Mouse (Mus musculus): Measurements from ENCODE around the gene Kdf1. TPM values are rescaled to one million over a fixed set of nuclear protein-coding genes. Genes with fewer than 3 reads are reported as not detected.

Gene Kdf1
- total and polyA plus RNA-seq, 2 experiments from 2014 or later = 1.2 to 2.0 TPM

DNA sequence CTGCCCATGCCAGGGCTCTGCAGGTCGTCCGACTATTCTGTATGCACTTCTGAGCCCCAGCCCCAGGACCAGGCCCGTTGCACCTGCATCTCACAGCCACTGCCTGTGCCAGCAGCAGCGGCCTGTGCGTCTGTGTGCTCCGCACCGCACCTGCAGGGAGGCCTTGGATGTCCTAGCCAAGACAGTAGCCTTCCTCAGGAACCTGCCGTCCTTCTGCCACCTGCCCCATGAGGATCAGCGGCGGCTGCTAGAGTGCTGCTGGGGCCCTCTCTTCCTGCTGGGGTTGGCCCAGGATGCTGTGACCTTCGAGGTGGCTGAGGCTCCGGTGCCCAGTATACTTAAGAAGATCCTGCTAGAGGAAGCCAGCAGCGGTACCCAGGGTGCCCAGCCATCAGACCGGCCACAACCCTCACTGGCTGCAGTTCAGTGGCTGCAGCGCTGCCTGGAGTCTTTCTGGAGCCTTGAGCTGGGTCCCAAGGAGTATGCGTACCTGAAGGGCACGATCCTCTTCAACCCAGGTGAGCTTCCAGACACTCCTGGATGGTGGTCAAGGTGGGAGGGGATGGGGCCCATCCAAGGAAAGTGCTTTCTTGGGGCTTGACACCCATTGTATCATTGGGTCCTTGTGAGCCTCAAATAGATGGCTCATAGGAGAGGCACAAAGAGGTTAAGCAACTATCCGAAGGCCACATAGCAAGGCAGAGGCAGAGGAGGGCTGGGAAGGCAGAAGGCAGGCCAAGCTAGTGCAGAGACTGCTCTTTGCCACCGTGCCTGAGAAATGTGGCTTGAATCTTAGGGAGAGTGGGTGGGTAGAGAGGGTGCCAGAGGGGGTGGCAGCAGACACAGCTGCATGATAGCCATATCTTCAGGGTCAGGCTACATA, 34.9 kb downstream of the Kdf1 start:
- Histone ChIP-seq H3K4me3 (ENCODE audit: low read depth, low read length) (no peak overlapping the region), H3K9me3 (ENCODE audit: low read length) (no peaks in the 10 kb centered on the region), H3K27ac (ENCODE audit: low read depth, low read length) (no peak overlapping the region), H3K4me1 (ENCODE audit: insufficient read depth, low read length) (no peaks in the 10 kb centered on the region), H3K36me3 (ENCODE audit: insufficient read depth, low read length) (no peaks in the 10 kb centered on the region), H3K9ac (replicated peaks; ENCODE audit: low read length, poor library complexity, severe bottlenecking) (no peak overlapping the region), H3K4me2 (ENCODE audit: low read depth, low read length, poor library complexity, severe bottlenecking) (no peak overlapping the region), H3K27me3 (ENCODE audit: insufficient read depth, low read length) (no peaks in the 10 kb centered on the region)
- no peak for TF ChIP-seq CTCF (IDR thresholded peaks at IDR 0.05)
- ATAC-seq (ENCODE audit: low FRiP score) = no peak
- no peak for DNase-seq (ENCODE audit: low spot score)
- WGBS = 81% methylated on average over 19 of the region's 19 CpGs

DNA sequence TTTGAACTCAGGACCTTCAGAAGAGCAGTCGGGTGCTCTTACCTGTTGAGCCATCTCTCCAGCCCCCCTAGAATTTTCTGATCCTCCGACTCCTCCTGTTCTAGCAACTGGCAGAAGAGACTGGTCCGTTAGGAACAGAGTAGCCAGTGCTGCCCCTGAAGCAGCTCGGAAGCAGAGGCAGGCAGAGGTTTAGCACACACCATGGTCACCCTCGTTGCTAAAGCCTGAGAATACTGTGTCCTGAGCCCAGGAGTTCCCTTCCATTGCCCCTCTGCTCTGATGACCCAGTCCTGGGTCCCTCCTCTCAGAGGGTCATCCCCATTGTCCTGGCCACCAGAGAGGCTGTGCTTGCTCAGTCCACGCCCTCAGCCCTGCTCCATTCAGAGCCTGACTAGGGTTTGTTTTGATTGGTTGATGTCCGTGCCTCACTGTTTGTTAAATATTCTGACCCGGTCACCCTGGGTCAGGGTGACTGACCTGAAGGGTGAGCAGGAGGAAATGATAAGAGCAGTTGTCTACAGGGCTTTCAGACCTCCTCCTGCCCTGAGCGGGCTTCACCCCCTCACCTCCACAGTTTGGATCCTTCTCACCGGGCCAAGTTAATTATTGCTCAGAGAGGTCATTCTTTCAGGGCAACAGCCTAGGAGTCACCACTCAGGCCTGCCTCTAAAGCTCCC, 38.4 kb downstream of the Kdf1 start:
- H3K4me1 ChIP-seq (ENCODE audit: insufficient read depth, low read length) = no peaks in the 10 kb centered on the region

GRCm38 (mm10) chr4:133559846-133560245, 41.1 kb downstream of the Kdf1 start:
- DNase-seq (ENCODE audit: low spot score) = no peak
- Histone ChIP-seq H3K4me3 (ENCODE audit: low read depth, low read length) (no peak overlapping the region), H3K36me3 (ENCODE audit: insufficient read depth, low read length) (no peaks in the 10 kb centered on the region), H3K27me3 (ENCODE audit: insufficient read depth, low read length) (no peaks in the 10 kb centered on the region), H3K4me2 (ENCODE audit: low read depth, low read length, poor library complexity, severe bottlenecking) (no peak overlapping the region), H3K9ac (replicated peaks; ENCODE audit: low read length, poor library complexity, severe bottlenecking) (no peak overlapping the region), H3K9me3 (ENCODE audit: low read length) (no peaks in the 10 kb centered on the region), H3K27ac (ENCODE audit: low read depth, low read length) (no peak overlapping the region), H3K4me1 (ENCODE audit: insufficient read depth, low read length) (no peaks in the 10 kb centered on the region)
- no peak for TF ChIP-seq CTCF (IDR thresholded peaks at IDR 0.05)
- ATAC-seq (ENCODE audit: low FRiP score) = no peak
- WGBS = 75% methylated on average over 4 of the region's 4 CpGs

More for the DNA sequence above, 38.4 kb downstream of the Kdf1 start:
- ATAC-seq (ENCODE audit: low FRiP score) = no peak
- Histone ChIP-seq H3K27ac (ENCODE audit: low read depth, low read length) (no peak overlapping the region), H3K4me2 (ENCODE audit: low read depth, low read length, poor library complexity, severe bottlenecking) (no peak overlapping the region), H3K9ac (replicated peaks; ENCODE audit: low read length, poor library complexity, severe bottlenecking) (no peak overlapping the region), H3K9me3 (ENCODE audit: low read length) (no peaks in the 10 kb centered on the region), H3K36me3 (ENCODE audit: insufficient read depth, low read length) (no peaks in the 10 kb centered on the region), H3K27me3 (ENCODE audit: insufficient read depth, low read length) (no peaks in the 10 kb centered on the region), H3K4me3 (ENCODE audit: low read depth, low read length) (no peak overlapping the region)
- no peak for DNase-seq (ENCODE audit: low spot score)
- whole genome bisulfite sequencing = 42% methylated on average over 10 of the region's 10 CpGs
- no peak for TF ChIP-seq CTCF (IDR thresholded peaks at IDR 0.05)

GRCm38 (mm10) chr4:133561622-133562021, 42.9 kb downstream of the Kdf1 start:
- no peak for ATAC-seq (ENCODE audit: low FRiP score)
- no peak overlapping the region for H3K9ac ChIP-seq (replicated peaks; ENCODE audit: low read length, poor library complexity, severe bottlenecking)
- no peaks in the 10 kb centered on the region for H3K9me3 ChIP-seq (ENCODE audit: low read length)
- no peaks in the 10 kb centered on the region for H3K27me3 ChIP-seq (ENCODE audit: insufficient read depth, low read length)
- TF ChIP-seq CTCF (IDR thresholded peaks at IDR 0.05) = no peak
- H3K36me3 ChIP-seq (ENCODE audit: insufficient read depth, low read length) = no peaks in the 10 kb centered on the region
- no peak overlapping the region for H3K27ac ChIP-seq (ENCODE audit: low read depth, low read length)
- H3K4me3 ChIP-seq (ENCODE audit: low read depth, low read length) = no peak overlapping the region
- no peak for DNase-seq (ENCODE audit: low spot score)
- H3K4me1 ChIP-seq (ENCODE audit: insufficient read depth, low read length) = no peaks in the 10 kb centered on the region
- H3K4me2 ChIP-seq (ENCODE audit: low read depth, low read length, poor library complexity, severe bottlenecking) = no peak overlapping the region
- WGBS = 75% methylated on average over 4 of the region's 4 CpGs

DNA sequence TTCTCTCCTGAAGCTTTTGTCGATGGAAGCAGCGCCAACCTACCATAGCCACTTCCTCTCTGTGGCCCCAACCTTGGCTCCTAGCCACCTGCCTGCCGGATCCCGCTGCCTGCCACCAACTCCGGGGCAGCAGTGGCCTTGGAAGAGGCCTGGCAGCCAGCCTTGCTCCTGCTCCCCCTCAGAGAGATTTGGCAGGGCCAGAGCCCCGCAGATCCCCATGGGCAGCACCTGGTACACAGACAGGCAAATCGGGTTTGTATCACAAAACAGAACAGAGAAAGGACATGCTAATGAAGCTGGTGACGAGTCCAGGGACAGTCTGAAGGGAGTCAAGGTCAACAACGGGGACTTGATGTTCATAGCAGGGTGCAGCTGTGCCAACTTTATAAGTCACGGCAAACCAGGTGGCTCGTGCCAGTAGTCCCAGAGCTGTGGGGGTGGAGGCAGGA, 44.4 kb downstream of the Kdf1 start:
- 65% methylated on average over 11 of the region's 11 CpGs for WGBS

DNA sequence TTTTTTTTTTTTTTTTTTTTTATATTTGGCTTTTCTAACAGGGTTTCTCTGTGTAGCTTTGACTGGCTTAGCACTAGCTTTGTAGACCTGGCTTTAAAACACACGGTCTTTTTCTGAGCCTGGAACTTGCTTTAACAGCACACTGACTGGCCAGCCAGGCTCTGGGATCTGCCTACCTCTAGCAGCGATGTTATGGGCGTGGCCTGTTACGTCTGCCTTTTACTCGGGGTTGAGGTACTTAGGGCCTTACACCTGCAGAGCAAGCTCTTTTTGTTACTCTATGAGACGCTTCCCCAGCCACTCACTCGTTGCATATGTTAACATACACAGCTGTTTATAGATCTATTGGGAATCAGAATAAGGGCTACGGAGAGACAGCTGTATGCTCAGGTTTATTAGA, 48.5 kb downstream of the Kdf1 start:
- no peaks in the 10 kb centered on the region for H3K36me3 ChIP-seq (ENCODE audit: insufficient read depth, low read length)
- no peak overlapping the region for H3K27ac ChIP-seq (ENCODE audit: low read depth, low read length)
- no peak overlapping the region for H3K4me3 ChIP-seq (ENCODE audit: low read depth, low read length)
- H3K4me2 ChIP-seq (ENCODE audit: low read depth, low read length, poor library complexity, severe bottlenecking) = no peak overlapping the region
- H3K4me1 ChIP-seq (ENCODE audit: insufficient read depth, low read length) = no peaks in the 10 kb centered on the region
- DNase-seq (ENCODE audit: low spot score) (no peak), ATAC-seq (ENCODE audit: low FRiP score) (no peak)
- WGBS = 30% methylated on average over 8 of the region's 8 CpGs
- no peaks in the 10 kb centered on the region for H3K9me3 ChIP-seq (ENCODE audit: low read length)
- no peaks in the 10 kb centered on the region for H3K27me3 ChIP-seq (ENCODE audit: insufficient read depth, low read length)
- no peak overlapping the region for H3K9ac ChIP-seq (replicated peaks; ENCODE audit: low read length, poor library complexity, severe bottlenecking)
- TF ChIP-seq CTCF (IDR thresholded peaks at IDR 0.05) = no peak

More for the DNA sequence above, 44.4 kb downstream of the Kdf1 start:
- no peak overlapping the region for H3K4me2 ChIP-seq (ENCODE audit: low read depth, low read length, poor library complexity, severe bottlenecking)
- H3K9ac ChIP-seq (replicated peaks; ENCODE audit: low read length, poor library complexity, severe bottlenecking) = no peak overlapping the region
- H3K4me1 ChIP-seq (ENCODE audit: insufficient read depth, low read length) = no peaks in the 10 kb centered on the region
- no peak for ATAC-seq (ENCODE audit: low FRiP score)
- DNase-seq (ENCODE audit: low spot score) = peak; percentile 60
- H3K4me3 ChIP-seq (ENCODE audit: low read depth, low read length) = no peak overlapping the region
- TF ChIP-seq CTCF (IDR thresholded peaks at IDR 0.05) = no peak
- H3K9me3 ChIP-seq (ENCODE audit: low read length) = no peaks in the 10 kb centered on the region
- H3K36me3 ChIP-seq (ENCODE audit: insufficient read depth, low read length) = no peaks in the 10 kb centered on the region
- no peak overlapping the region for H3K27ac ChIP-seq (ENCODE audit: low read depth, low read length)
- H3K27me3 ChIP-seq (ENCODE audit: insufficient read depth, low read length) = no peaks in the 10 kb centered on the region
